Mouse (Mus musculus) lung, adult 2 months (tissue): ENCODE results near the gene Asb5.

Source experiments
- CTCF ChIP-seq: fragments of 200-500 bp; IDR thresholded peaks from 2 replicates; pipeline ENCODE4 v1.5.1; 2011; ENCODE audit warnings: mild to moderate bottlenecking, low read length, control low read depth; ENCODE audit not compliant: insufficient read depth
- POLR2A ChIP-seq: fragments of 200-500 bp; IDR thresholded peaks from 2 replicates; pipeline ENCODE4 v1.6.1; 2011; ENCODE audit warnings: low read depth, mild to moderate bottlenecking, control low read depth, low read length, borderline replicate concordance; ENCODE audit errors: extremely low read depth

DNA sequence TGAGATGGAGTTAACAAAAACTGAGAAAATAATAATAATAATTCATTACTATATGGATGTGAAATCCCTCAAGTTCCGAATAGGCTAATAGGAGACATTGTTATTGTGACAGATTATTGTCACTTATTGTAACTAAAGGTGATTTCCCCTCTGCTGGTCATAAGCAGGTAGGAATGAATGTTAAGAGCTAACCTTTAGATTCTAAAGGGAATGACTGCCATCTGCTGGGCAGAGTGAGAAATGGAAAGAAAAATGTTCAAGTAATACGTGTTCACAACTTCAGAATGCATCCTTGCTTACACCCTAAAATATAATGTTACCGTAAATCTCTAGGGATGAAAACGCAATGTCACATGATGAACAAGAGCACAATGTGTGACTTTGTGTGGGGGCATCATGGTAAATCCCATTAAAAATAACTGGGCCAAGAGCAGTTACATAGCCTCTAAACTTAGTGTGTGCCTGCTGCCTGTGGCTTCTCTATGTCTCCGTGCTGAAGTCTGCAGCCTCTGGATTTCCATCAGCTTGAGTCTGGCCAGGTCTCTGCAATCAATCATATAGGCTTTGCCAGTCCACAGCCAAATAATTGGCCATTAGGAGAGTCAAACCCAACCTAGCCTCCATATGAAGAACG, 38.2 kb upstream of the Asb5 start:
- TF ChIP-seq CTCF (peak; percentile 27; the same call in 1 of the 2 replicates), POLR2A (no peak)
